Mouse (Mus musculus): Measurements from ENCODE around the gene Abca16. TPM values are rescaled to one million over a fixed set of nuclear protein-coding genes. Genes with fewer than 3 reads are reported as not detected.
A peak's percentile ranks its signal among the peaks of the same experiment; 100 is the strongest.

Abca16 gene
- polyA plus RNA-seq, 1 experiment from 2014 or later, result not detected

GRCm38 (mm10) chr7:120553181-120553551 lies 143.7 kb downstream of the Abca16 start:
- Histone ChIP-seq H3K9me3 (ENCODE audit: control insufficient read depth, low read length) (no peaks in the 10 kb centered on the region), H3K36me3 (ENCODE audit: control insufficient read depth, insufficient read depth, low read length) (no peaks in the 10 kb centered on the region), H3K27ac (ENCODE audit: low read depth, low read length) (0 out of 2 replicates have a peak overlapping the region, but pooled peaks have one; percentile 6), H3K4me1 (ENCODE audit: control insufficient read depth, insufficient read depth, low read depth, low read length) (no peaks in the 10 kb centered on the region), H3K4me2 (ENCODE audit: low read length) (peak overlapping the region; percentile 59), H3K27me3 (replicated peaks; ENCODE audit: control insufficient read depth, insufficient read depth, low read length) (no peaks in the 10 kb centered on the region), H3K9ac (ENCODE audit: low read depth, low read length) (peak overlapping the region; percentile 15; the same call in 1 of the 2 replicates), H3K4me3 (ENCODE audit: low read length) (peak overlapping the region; percentile 26)
- ATAC-seq, result peak; percentile 72
- WGBS, result 45% methylated on average over 12 of the region's 12 CpGs

GRCm38 (mm10) chr7:120567366-120567765 lies 157.9 kb downstream of the Abca16 start:
- Histone ChIP-seq H3K9ac (ENCODE audit: low read depth, low read length) (no peak overlapping the region), H3K27ac (ENCODE audit: low read depth, low read length) (no peak overlapping the region), H3K9me3 (ENCODE audit: control insufficient read depth, low read length) (no peaks in the 10 kb centered on the region), H3K4me1 (ENCODE audit: control insufficient read depth, insufficient read depth, low read depth, low read length) (no peaks in the 10 kb centered on the region), H3K4me3 (ENCODE audit: low read length) (no peak overlapping the region), H3K27me3 (replicated peaks; ENCODE audit: control insufficient read depth, insufficient read depth, low read length) (no peaks in the 10 kb centered on the region), H3K4me2 (ENCODE audit: low read length) (no peak overlapping the region), H3K36me3 (ENCODE audit: control insufficient read depth, insufficient read depth, low read length) (no peaks in the 10 kb centered on the region)
- WGBS, result 82% methylated on average over 8 of the region's 8 CpGs
- ATAC-seq, result no peak

GRCm38 (mm10) chr7:120576520-120576919 lies 167.1 kb downstream of the Abca16 start:
- H3K4me3 ChIP-seq (ENCODE audit: low read length), result no peak overlapping the region
- WGBS, result 87% methylated on average over 3 of the region's 3 CpGs
- H3K27me3 ChIP-seq (replicated peaks; ENCODE audit: control insufficient read depth, insufficient read depth, low read length), result no peaks in the 10 kb centered on the region
- no peak overlapping the region for H3K4me2 ChIP-seq (ENCODE audit: low read length)
- H3K4me1 ChIP-seq (ENCODE audit: control insufficient read depth, insufficient read depth, low read depth, low read length), result no peaks in the 10 kb centered on the region
- no peaks in the 10 kb centered on the region for H3K36me3 ChIP-seq (ENCODE audit: control insufficient read depth, insufficient read depth, low read length)
- no peak for ATAC-seq
- no peak overlapping the region for H3K27ac ChIP-seq (ENCODE audit: low read depth, low read length)
- no peaks in the 10 kb centered on the region for H3K9me3 ChIP-seq (ENCODE audit: control insufficient read depth, low read length)
- no peak overlapping the region for H3K9ac ChIP-seq (ENCODE audit: low read depth, low read length)

Other genes starting within 250 kb of the Abca16 start
- not detected in 2 replicates for gene Anks4b, start 235.8 kb upstream of the Abca16 start, polyA plus RNA-seq (2015; fragmentation: Nextera tagmentation; extraction: Ambion mirVana)
- 10.7 and 12.9 TPM in 2 replicates for gene Crym, start 207.5 kb upstream of the Abca16 start, polyA plus RNA-seq (2015; fragmentation: Nextera tagmentation; extraction: Ambion mirVana)
- not detected in 2 replicates for gene Abca14, start 205.7 kb upstream of the Abca16 start, polyA plus RNA-seq (2015; fragmentation: Nextera tagmentation; extraction: Ambion mirVana)
- not detected in 2 replicates for gene Abca15, start 81.0 kb upstream of the Abca16 start, polyA plus RNA-seq (2015; fragmentation: Nextera tagmentation; extraction: Ambion mirVana)
- 244 and 260 TPM in 2 replicates for gene Uqcrc2, start 225.5 kb downstream of the Abca16 start, polyA plus RNA-seq (2015; fragmentation: Nextera tagmentation; extraction: Ambion mirVana)

Data from hindbrain, embryonic 16.5 days (tissue).